Mouse (Mus musculus): Measurements from ENCODE around the gene Polr3gl. TPM values are rescaled to one million over a fixed set of nuclear protein-coding genes. Genes with fewer than 3 reads are reported as not detected.

The Polr3gl gene
- polyA plus RNA-seq, 1 experiment from 2014 or later: 12.1 TPM

DNA sequence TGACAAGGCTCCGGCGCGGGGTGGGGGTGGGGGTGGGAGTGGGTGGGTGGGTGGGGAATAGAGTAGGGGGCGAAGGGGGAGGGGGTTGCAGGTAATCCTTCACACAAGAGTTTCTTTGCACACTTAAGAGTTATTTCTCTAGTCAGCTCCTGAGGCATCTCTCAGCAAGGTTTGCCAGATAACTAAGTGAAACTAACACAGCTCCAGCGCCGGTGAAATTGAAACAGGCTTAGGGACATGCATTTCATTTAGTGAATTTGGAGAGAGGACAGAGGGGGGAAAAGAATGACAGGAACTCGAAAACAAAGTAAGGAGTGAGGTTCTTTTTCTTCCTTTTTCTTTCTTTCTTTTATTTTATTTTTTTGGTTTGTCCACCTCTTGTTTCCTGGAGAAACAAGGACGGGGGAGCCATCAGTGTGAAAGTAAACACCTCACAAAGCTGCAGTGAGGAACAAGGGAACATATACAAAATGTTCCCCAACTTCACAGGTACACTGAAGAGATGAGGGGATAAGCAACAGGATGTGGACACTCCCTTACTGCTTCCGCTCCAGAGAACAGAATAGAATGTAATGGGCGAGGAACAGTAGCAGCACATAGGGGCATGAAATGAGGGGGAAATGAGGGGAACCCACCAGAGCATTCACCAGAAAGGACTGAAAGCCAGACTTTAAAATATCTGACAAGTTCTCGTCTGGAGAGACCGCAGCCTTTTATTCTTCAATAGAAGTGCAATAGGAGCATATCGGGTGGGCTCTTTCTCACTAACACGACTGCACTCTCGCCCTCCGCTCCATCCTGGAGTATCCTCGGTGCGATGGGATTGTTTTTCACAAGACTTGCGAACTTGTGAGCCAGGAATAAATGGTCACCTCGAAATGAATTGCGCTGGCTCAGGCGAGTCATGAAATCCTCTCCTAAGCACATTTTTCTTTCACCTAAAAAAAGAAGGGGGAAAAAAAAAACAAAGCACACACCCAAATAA is 37.0 kb downstream of the Polr3gl start:
- peaks cover 23% of the 10 kb centered on the region; the same call in 1 of the 2 replicates for H3K4me1 ChIP-seq (ENCODE audit: control insufficient read depth, insufficient read depth, low read length)
- 14% methylated on average over 22 of the region's 22 CpGs for WGBS
- peak overlapping the region; percentile 53 for H3K4me3 ChIP-seq (ENCODE audit: low read depth, low read length)
- DNase-seq (ENCODE audit: low spot score, missing footprints) (peak; percentile 94), ATAC-seq (ENCODE audit: low FRiP score) (peak; percentile 4; the same call in 1 of the 2 replicates)
- peak overlapping the region; percentile 65 for H3K27ac ChIP-seq (ENCODE audit: low read depth, low read length)
- 0 out of 2 replicates have a peak, but pooled peaks cover 7% of the 10 kb centered on the region for H3K36me3 ChIP-seq (ENCODE audit: control insufficient read depth, insufficient read depth, low read length)
- peak overlapping the region; percentile 73 for H3K9ac ChIP-seq (ENCODE audit: low read length)
- H3K9me3 ChIP-seq (ENCODE audit: control insufficient read depth, low read length): no peaks in the 10 kb centered on the region
- no peaks in the 10 kb centered on the region for H3K27me3 ChIP-seq (ENCODE audit: control insufficient read depth, insufficient read depth, low read length)
- H3K4me2 ChIP-seq: peak overlapping the region; percentile 83

DNA sequence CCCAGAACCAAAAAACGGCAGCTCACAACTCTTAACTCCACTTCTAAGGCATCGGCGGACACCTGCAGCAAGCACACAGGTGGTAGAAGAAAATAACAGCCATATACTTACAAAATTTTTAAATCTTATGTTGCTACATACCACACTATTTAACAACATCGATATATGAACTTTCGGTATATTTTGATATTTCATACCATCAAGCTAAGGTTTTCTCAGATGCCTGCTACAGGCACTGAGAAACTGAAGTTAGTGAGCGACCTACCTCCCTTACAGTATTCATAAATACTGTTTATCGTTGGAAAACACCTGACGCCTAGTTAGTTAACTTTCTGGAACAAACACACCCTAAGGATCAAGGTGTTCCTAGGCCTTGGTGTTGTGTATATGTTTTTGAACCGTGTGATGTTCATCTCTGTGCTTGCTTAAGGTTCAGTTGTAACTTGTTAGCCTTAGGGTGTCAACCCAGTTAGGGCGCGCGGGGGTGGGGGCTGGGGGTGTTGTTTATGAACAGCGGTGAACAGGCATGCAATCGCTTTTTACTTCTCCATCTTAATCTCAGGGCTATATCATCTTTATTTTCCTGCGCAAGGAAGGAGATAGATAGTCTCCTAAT is 37.9 kb downstream of the Polr3gl start:
- H3K4me1 ChIP-seq (ENCODE audit: control insufficient read depth, insufficient read depth, low read length): peaks cover 23% of the 10 kb centered on the region; the same call in 1 of the 2 replicates

DNA sequence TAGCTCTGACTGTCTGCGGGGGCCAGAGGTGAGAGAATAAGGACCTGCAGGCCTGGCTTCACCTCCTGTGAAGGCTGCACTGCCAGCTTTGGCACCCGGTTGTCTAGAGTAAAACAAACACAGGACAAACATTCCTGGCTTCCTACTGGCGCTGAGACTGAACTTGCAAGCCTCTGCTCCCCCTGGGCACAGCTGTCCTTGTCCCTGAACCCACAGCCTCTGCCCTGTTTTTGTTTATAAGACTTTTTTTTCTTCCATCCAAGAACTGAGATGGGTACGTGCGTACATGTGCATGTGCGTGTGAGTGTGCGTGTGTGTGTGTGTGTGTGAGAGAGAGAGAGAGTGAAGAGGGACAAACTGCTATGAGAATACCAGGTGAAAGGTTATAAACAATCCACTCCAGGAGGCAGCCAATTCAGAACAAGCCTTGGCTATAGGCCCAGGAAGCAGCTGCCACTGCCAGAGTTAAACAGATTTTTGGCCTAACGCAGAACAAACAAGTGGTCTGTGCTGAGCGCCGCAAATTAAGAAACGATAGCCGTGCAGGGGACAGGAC is 38.9 kb downstream of the Polr3gl start:
- Histone ChIP-seq H3K4me3 (ENCODE audit: low read depth, low read length) (no peak overlapping the region), H3K9me3 (ENCODE audit: control insufficient read depth, low read length) (no peaks in the 10 kb centered on the region), H3K4me1 (ENCODE audit: control insufficient read depth, insufficient read depth, low read length) (peaks cover 20% of the 10 kb centered on the region; the same call in 1 of the 2 replicates), H3K9ac (ENCODE audit: low read length) (no peak overlapping the region), H3K4me2 (no peak overlapping the region), H3K36me3 (ENCODE audit: control insufficient read depth, insufficient read depth, low read length) (0 out of 2 replicates have a peak, but pooled peaks cover 4% of the 10 kb centered on the region), H3K27ac (ENCODE audit: low read depth, low read length) (no peak overlapping the region), H3K27me3 (ENCODE audit: control insufficient read depth, insufficient read depth, low read length) (no peaks in the 10 kb centered on the region)
- 62% methylated on average over 12 of the region's 12 CpGs for WGBS
- DNase-seq (ENCODE audit: low spot score, missing footprints) (no peak), ATAC-seq (ENCODE audit: low FRiP score) (no peak)

More for the DNA sequence above, 37.9 kb downstream of the Polr3gl start:
- 0 out of 2 replicates have a peak, but pooled peaks cover 7% of the 10 kb centered on the region for H3K36me3 ChIP-seq (ENCODE audit: control insufficient read depth, insufficient read depth, low read length)
- H3K27me3 ChIP-seq (ENCODE audit: control insufficient read depth, insufficient read depth, low read length): no peaks in the 10 kb centered on the region
- H3K27ac ChIP-seq (ENCODE audit: low read depth, low read length): no peak overlapping the region
- 84% methylated on average over 15 of the region's 15 CpGs for WGBS
- no peak overlapping the region for H3K4me2 ChIP-seq
- no peak overlapping the region for H3K9ac ChIP-seq (ENCODE audit: low read length)
- ATAC-seq (ENCODE audit: low FRiP score): no peak
- H3K4me3 ChIP-seq (ENCODE audit: low read depth, low read length): no peak overlapping the region
- no peak for DNase-seq (ENCODE audit: low spot score, missing footprints)
- no peaks in the 10 kb centered on the region for H3K9me3 ChIP-seq (ENCODE audit: control insufficient read depth, low read length)

DNA sequence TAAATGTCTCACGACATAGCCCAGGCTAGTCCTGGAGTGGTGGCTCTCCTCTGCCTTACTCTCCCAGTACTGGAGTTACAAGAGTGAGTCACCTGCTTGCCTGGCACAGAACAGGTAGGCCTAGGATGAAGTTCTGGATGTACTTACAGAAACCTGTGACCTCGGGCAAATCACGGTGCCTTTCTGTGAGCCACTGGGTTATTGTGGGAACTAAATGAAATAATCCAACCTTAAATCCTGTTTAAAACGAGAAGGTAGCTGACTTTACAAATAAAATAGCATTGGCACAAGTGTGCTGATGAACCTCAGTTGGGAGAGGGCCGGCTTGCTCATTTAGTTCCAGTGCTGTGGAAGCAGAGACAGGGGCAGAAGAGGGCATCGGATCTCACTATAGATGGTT is 39.7 kb downstream of the Polr3gl start:
- 78% methylated on average over 6 of the region's 6 CpGs for WGBS
- no peak overlapping the region for H3K9ac ChIP-seq (ENCODE audit: low read length)

DNA sequence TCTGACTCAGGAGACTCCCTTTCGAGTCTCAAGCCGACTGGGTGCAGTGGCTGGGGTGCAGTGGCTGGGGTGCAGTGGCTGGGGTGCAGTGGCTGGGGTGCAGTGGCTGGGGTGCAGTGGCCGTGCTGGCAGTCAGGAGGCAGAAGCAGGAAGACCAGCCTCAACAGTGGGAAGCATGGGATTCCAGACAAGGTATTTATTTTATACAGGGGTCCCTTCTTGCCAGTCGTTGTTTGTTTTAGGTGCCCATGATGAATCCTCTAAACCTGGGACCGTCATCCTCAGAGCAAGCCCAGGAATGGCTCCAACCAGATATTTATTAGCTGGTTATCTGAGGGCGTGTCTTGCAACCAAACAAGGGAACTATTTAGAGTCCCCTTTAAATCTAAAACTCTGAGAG is 40.4 kb downstream of the Polr3gl start:
- no peak overlapping the region for H3K4me2 ChIP-seq
- H3K9me3 ChIP-seq (ENCODE audit: control insufficient read depth, low read length): no peaks in the 10 kb centered on the region
- H3K9ac ChIP-seq (ENCODE audit: low read length): no peak overlapping the region
- H3K4me3 ChIP-seq (ENCODE audit: low read depth, low read length): no peak overlapping the region
- H3K4me1 ChIP-seq (ENCODE audit: control insufficient read depth, insufficient read depth, low read length): peaks cover 7% of the 10 kb centered on the region; the same call in 1 of the 2 replicates
- H3K27ac ChIP-seq (ENCODE audit: low read depth, low read length): no peak overlapping the region
- 86% methylated on average over 6 of the region's 6 CpGs for WGBS
- H3K27me3 ChIP-seq (ENCODE audit: control insufficient read depth, insufficient read depth, low read length): no peaks in the 10 kb centered on the region
- ATAC-seq (ENCODE audit: low FRiP score) (no peak), DNase-seq (ENCODE audit: low spot score, missing footprints) (no peak)
- no peaks in the 10 kb centered on the region for H3K36me3 ChIP-seq (ENCODE audit: control insufficient read depth, insufficient read depth, low read length)

More for the DNA sequence above, 39.7 kb downstream of the Polr3gl start:
- no peak overlapping the region for H3K27ac ChIP-seq (ENCODE audit: low read depth, low read length)
- no peak overlapping the region for H3K4me3 ChIP-seq (ENCODE audit: low read depth, low read length)
- no peaks in the 10 kb centered on the region for H3K27me3 ChIP-seq (ENCODE audit: control insufficient read depth, insufficient read depth, low read length)
- H3K36me3 ChIP-seq (ENCODE audit: control insufficient read depth, insufficient read depth, low read length): no peaks in the 10 kb centered on the region
- ATAC-seq (ENCODE audit: low FRiP score) (no peak), DNase-seq (ENCODE audit: low spot score, missing footprints) (no peak)
- no peak overlapping the region for H3K4me2 ChIP-seq
- H3K9me3 ChIP-seq (ENCODE audit: control insufficient read depth, low read length): no peaks in the 10 kb centered on the region
- H3K4me1 ChIP-seq (ENCODE audit: control insufficient read depth, insufficient read depth, low read length): peaks cover 13% of the 10 kb centered on the region; the same call in 1 of the 2 replicates

DNA sequence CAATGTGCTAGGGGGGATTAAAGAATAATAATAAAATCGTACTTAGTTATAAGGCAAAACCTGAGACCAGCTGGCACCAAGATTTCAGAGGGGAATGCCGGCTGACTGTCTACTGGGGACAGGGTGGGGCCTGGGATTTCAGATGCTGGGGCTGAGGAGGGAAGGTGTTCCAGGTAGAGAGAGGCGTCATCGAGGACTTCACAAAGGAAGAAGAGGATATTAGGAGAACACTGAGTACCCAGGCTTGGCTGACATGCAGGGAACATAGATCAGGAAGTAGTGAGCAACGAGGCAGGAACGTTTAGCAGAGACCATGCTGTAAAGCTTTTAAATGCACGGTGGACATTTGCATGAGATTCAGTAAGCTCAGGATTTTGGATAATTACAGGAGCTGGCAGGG is 42.1 kb downstream of the Polr3gl start:
- Histone ChIP-seq H3K27me3 (ENCODE audit: control insufficient read depth, insufficient read depth, low read length) (no peaks in the 10 kb centered on the region), H3K9me3 (ENCODE audit: control insufficient read depth, low read length) (no peaks in the 10 kb centered on the region), H3K9ac (ENCODE audit: low read length) (no peak overlapping the region), H3K4me3 (ENCODE audit: low read depth, low read length) (no peak overlapping the region), H3K4me1 (ENCODE audit: control insufficient read depth, insufficient read depth, low read length) (peaks cover 7% of the 10 kb centered on the region), H3K36me3 (ENCODE audit: control insufficient read depth, insufficient read depth, low read length) (no peaks in the 10 kb centered on the region), H3K4me2 (no peak overlapping the region), H3K27ac (ENCODE audit: low read depth, low read length) (no peak overlapping the region)
- WGBS: 87% methylated on average over 7 of the region's 7 CpGs
- DNase-seq (ENCODE audit: low spot score, missing footprints): no peak
- no peak for ATAC-seq (ENCODE audit: low FRiP score)

DNA sequence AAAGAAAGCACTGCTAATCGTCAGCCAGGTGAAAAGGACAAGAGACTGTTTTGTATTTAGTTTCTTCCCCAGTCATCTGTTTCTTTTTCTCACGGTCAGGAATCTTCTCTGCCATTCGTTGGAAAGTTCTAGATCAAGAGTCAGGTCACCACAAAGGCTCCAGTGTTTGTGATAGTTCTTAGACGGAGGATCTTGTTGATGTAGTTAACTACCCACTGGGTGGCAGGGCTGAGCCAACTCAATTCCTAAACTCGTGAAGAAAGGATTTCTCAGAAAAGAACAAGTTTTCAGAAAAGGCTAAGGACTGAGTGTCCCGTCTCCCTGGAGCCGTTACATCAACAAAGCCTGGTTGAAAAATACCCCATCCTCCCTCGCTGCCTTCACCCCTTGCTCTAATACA is 42.8 kb downstream of the Polr3gl start:
- no peak overlapping the region for H3K27ac ChIP-seq (ENCODE audit: low read depth, low read length)
- H3K9ac ChIP-seq (ENCODE audit: low read length): no peak overlapping the region
- no peaks in the 10 kb centered on the region for H3K36me3 ChIP-seq (ENCODE audit: control insufficient read depth, insufficient read depth, low read length)
- H3K4me3 ChIP-seq (ENCODE audit: low read depth, low read length): no peak overlapping the region
- H3K9me3 ChIP-seq (ENCODE audit: control insufficient read depth, low read length): no peaks in the 10 kb centered on the region
- no peak overlapping the region for H3K4me2 ChIP-seq
- peaks cover 3% of the 10 kb centered on the region for H3K4me1 ChIP-seq (ENCODE audit: control insufficient read depth, insufficient read depth, low read length)
- no peak for DNase-seq (ENCODE audit: low spot score, missing footprints)
- ATAC-seq (ENCODE audit: low FRiP score): no peak
- 20% methylated on average over 8 of the region's 8 CpGs for WGBS
- 0 out of 2 replicates have a peak, but pooled peaks cover 3% of the 10 kb centered on the region for H3K27me3 ChIP-seq (ENCODE audit: control insufficient read depth, insufficient read depth, low read length)

DNA sequence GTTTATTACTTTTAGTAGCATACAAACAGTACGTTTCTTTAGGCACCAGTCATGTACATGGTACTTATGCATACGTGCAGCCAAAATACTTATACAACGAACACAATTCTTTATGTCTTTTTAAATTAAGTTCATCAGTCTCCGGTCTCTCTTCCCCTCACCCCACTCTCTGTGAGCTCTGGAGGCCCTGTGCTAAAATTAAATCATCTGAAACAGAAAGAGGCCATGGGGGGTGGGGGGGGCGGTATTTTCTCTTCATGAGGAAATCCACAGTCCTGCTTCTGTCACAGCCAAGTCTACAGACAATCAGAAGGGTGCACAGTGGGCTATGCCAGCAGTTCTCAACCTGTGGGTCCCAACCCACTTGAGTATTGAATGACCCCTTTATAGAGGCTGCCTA is 44.6 kb downstream of the Polr3gl start:
- H3K9me3 ChIP-seq (ENCODE audit: control insufficient read depth, low read length): no peaks in the 10 kb centered on the region
- H3K4me3 ChIP-seq (ENCODE audit: low read depth, low read length): no peak overlapping the region
- H3K9ac ChIP-seq (ENCODE audit: low read length): no peak overlapping the region
- ATAC-seq (ENCODE audit: low FRiP score): no peak
- WGBS: 85% methylated on average over 5 of the region's 5 CpGs
- no peak overlapping the region for H3K27ac ChIP-seq (ENCODE audit: low read depth, low read length)
- DNase-seq (ENCODE audit: low spot score, missing footprints): no peak
- H3K4me2 ChIP-seq: no peak overlapping the region
- H3K36me3 ChIP-seq (ENCODE audit: control insufficient read depth, insufficient read depth, low read length): no peaks in the 10 kb centered on the region
- H3K27me3 ChIP-seq (ENCODE audit: control insufficient read depth, insufficient read depth, low read length): 0 out of 2 replicates have a peak, but pooled peaks cover 3% of the 10 kb centered on the region
- H3K4me1 ChIP-seq (ENCODE audit: control insufficient read depth, insufficient read depth, low read length): peaks cover 3% of the 10 kb centered on the region

All from midbrain, embryonic 11.5 days (tissue).